Mouse (Mus musculus): ENCODE measurements around the gene Gng8. TPM values are rescaled to one million over a fixed set of nuclear protein-coding genes. Genes with fewer than 3 reads are reported as not detected.
A peak's percentile ranks its signal among the peaks of the same experiment; 100 is the strongest.

The Gng8 gene
- total and polyA plus RNA-seq, 2 experiments from 2014 or later: 0.27 to 1.7 TPM

DNA sequence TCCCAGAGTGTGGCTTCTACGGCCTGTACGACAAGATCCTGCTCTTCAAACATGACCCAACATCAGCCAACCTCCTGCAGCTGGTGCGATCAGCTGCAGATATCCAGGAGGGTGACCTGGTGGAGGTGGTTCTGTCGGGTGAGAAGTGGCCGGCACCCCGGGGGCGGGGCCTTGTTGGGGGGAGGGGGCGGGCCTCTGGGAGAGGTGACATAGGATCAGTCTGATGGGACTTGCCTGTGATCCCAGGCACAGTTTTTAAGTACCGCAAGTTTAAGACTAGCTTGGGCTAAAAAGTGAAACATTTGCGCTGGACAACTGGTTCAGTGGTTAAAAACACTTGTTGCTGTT lies 45.8 kb upstream of the Gng8 start:
- H3K36me3 ChIP-seq (replicated peaks; ENCODE audit: control insufficient read depth, insufficient read depth, low read length): peaks cover 41% of the 10 kb centered on the region
- H3K9ac ChIP-seq (replicated peaks; ENCODE audit: low read depth, low read length): peak overlapping the region; percentile 54; the same call in 1 of the 2 replicates
- TF ChIP-seq CTCF (IDR thresholded peaks at IDR 0.05; ENCODE audit: low read depth) (no peak), EP300 (IDR thresholded peaks at IDR 0.05; ENCODE audit: low read depth) (no peak)
- 47% methylated on average over 10 of the region's 10 CpGs for WGBS
- peak overlapping the region; percentile 90 for H3K27ac ChIP-seq (ENCODE audit: low read depth)
- H3K4me3 ChIP-seq (ENCODE audit: low read depth, low read length): peak overlapping the region; percentile 84
- ATAC-seq (ENCODE audit: insufficient read depth, low read depth) (no peak), DNase-seq (ENCODE audit: low spot score) (no peak)
- H3K4me2 ChIP-seq (ENCODE audit: low read depth, low read length): peak overlapping the region; percentile 96
- H3K9me3 ChIP-seq (replicated peaks; ENCODE audit: control insufficient read depth, low read length): no peaks in the 10 kb centered on the region
- peaks cover 10% of the 10 kb centered on the region; the same call in 1 of the 2 replicates for H3K4me1 ChIP-seq (ENCODE audit: control insufficient read depth, insufficient read depth)
- H3K27me3 ChIP-seq (ENCODE audit: control insufficient read depth, insufficient read depth, low read length): no peaks in the 10 kb centered on the region

DNA sequence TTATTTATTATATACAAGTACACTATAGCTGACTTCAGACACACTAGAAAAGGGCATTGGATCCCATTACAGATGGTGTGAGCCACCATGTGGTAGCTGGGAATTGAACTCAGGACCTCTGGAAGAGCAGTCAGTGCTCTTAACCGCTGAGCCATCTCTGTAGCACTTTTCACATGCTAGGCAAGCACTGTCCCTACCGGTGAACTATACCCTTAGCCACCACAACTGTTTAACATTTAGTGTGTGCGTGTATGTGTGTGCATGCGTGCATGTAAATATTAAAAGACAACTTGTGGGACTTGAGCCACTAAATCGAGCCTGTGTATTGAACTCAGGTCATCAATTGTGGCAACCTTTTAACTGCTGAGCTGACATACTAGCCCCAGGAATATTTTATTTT lies 44.8 kb upstream of the Gng8 start:
- H3K27me3 ChIP-seq (ENCODE audit: control insufficient read depth, insufficient read depth, low read length): no peaks in the 10 kb centered on the region
- H3K4me1 ChIP-seq (ENCODE audit: control insufficient read depth, insufficient read depth): peaks cover 10% of the 10 kb centered on the region; the same call in 1 of the 2 replicates
- no peak for ATAC-seq (ENCODE audit: insufficient read depth, low read depth)
- no peak overlapping the region for H3K9ac ChIP-seq (replicated peaks; ENCODE audit: low read depth, low read length)
- no peak for TF ChIP-seq CTCF (IDR thresholded peaks at IDR 0.05; ENCODE audit: low read depth)
- no peak for TF ChIP-seq EP300 (IDR thresholded peaks at IDR 0.05; ENCODE audit: low read depth)
- H3K4me3 ChIP-seq (ENCODE audit: low read depth, low read length): no peak overlapping the region
- no peak for DNase-seq (ENCODE audit: low spot score)
- H3K36me3 ChIP-seq (replicated peaks; ENCODE audit: control insufficient read depth, insufficient read depth, low read length): peaks cover 38% of the 10 kb centered on the region
- H3K27ac ChIP-seq (ENCODE audit: low read depth): no peak overlapping the region
- H3K9me3 ChIP-seq (replicated peaks; ENCODE audit: control insufficient read depth, low read length): no peaks in the 10 kb centered on the region
- H3K4me2 ChIP-seq (ENCODE audit: low read depth, low read length): no peak overlapping the region
- WGBS: 92% methylated on average over 5 of the region's 5 CpGs

DNA sequence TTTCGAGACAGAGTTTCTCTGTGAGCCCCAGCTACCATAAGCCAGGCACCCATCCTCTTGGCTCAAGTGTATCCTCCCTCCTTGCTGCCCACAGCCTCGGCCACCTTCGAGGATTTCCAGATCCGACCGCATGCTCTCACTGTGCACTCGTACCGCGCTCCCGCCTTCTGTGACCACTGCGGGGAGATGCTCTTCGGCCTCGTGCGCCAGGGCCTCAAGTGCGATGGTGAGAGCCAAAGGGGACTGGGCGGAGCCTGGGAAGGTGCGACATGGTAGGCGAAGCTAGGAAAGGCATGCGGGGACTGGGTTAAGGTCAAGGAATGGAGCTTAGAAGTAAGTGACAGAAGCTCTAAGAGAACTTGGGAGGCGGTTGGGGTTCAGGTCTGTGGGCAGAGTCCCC lies 44.1 kb upstream of the Gng8 start:
- H3K9me3 ChIP-seq (replicated peaks; ENCODE audit: control insufficient read depth, low read length): no peaks in the 10 kb centered on the region
- WGBS: 83% methylated on average over 19 of the region's 19 CpGs
- H3K4me1 ChIP-seq (ENCODE audit: control insufficient read depth, insufficient read depth): peaks cover 10% of the 10 kb centered on the region; the same call in 1 of the 2 replicates
- H3K36me3 ChIP-seq (replicated peaks; ENCODE audit: control insufficient read depth, insufficient read depth, low read length): peaks cover 45% of the 10 kb centered on the region
- TF ChIP-seq EP300 (IDR thresholded peaks at IDR 0.05; ENCODE audit: low read depth) (no peak), CTCF (IDR thresholded peaks at IDR 0.05; ENCODE audit: low read depth) (no peak)
- no peak for DNase-seq (ENCODE audit: low spot score)
- no peak overlapping the region for H3K4me3 ChIP-seq (ENCODE audit: low read depth, low read length)
- H3K4me2 ChIP-seq (ENCODE audit: low read depth, low read length): no peak overlapping the region
- no peaks in the 10 kb centered on the region for H3K27me3 ChIP-seq (ENCODE audit: control insufficient read depth, insufficient read depth, low read length)
- H3K27ac ChIP-seq (ENCODE audit: low read depth): no peak overlapping the region
- no peak overlapping the region for H3K9ac ChIP-seq (replicated peaks; ENCODE audit: low read depth, low read length)
- ATAC-seq (ENCODE audit: insufficient read depth, low read depth): no peak

DNA sequence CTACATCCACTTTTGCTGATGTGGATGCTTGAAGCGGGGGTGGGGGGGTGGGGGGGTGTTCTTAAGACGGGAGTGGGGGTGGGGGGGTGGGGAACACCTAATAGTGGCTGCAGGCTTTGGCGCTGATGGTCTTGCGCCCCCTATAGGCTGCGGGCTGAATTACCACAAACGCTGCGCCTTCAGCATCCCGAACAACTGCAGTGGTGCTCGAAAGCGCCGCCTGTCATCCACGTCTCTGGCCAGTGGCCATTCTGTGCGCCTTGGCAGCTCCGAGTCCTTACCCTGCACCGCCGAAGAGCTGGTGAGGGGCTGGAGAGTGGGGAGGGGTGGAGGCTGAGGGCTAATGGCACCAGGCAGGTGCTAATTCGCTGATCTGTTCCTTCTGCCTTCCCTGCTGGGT lies 43.0 kb upstream of the Gng8 start:
- peak; percentile 46 for TF ChIP-seq CTCF (IDR thresholded peaks at IDR 0.05; ENCODE audit: low read depth)
- TF ChIP-seq EP300 (IDR thresholded peaks at IDR 0.05; ENCODE audit: low read depth): no peak
- WGBS: 38% methylated on average over 17 of the region's 17 CpGs

DNA sequence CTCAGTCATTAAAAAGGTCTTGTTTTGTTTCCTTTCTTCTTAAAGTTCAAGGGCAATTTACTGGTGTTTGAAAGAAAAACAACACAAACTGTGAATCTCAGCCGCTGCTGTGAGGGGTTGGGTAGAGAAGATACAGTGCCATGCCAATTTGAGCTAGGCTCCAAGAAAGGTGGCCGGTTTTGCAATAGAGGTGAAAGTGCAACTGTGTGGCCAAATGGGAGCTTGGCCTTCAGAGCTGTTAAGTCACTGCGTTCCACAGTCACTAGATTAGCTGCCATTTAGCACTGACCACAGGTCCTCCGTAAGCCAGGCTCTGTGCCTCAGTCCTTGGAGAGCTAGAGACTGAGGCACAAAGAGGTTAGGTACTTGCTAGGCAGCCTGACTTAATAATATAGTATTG lies 40.0 kb upstream of the Gng8 start:
- WGBS: 84% methylated on average over 4 of the region's 4 CpGs
- no peak overlapping the region for H3K4me3 ChIP-seq (ENCODE audit: low read depth, low read length)
- H3K4me2 ChIP-seq (ENCODE audit: low read depth, low read length): no peak overlapping the region
- H3K27ac ChIP-seq (ENCODE audit: low read depth): no peak overlapping the region
- H3K27me3 ChIP-seq (ENCODE audit: control insufficient read depth, insufficient read depth, low read length): no peaks in the 10 kb centered on the region
- no peak for TF ChIP-seq EP300 (IDR thresholded peaks at IDR 0.05; ENCODE audit: low read depth)
- no peak for TF ChIP-seq CTCF (IDR thresholded peaks at IDR 0.05; ENCODE audit: low read depth)
- DNase-seq (ENCODE audit: low spot score): no peak
- no peaks in the 10 kb centered on the region for H3K9me3 ChIP-seq (replicated peaks; ENCODE audit: control insufficient read depth, low read length)
- peaks cover 82% of the 10 kb centered on the region for H3K36me3 ChIP-seq (replicated peaks; ENCODE audit: control insufficient read depth, insufficient read depth, low read length)
- no peak overlapping the region for H3K9ac ChIP-seq (replicated peaks; ENCODE audit: low read depth, low read length)
- no peaks in the 10 kb centered on the region for H3K4me1 ChIP-seq (ENCODE audit: control insufficient read depth, insufficient read depth)
- no peak for ATAC-seq (ENCODE audit: insufficient read depth, low read depth)

More for the DNA sequence above, 43.0 kb upstream of the Gng8 start:
- no peak for DNase-seq (ENCODE audit: low spot score)
- Histone ChIP-seq H3K27ac (ENCODE audit: low read depth) (no peak overlapping the region), H3K4me3 (ENCODE audit: low read depth, low read length) (no peak overlapping the region), H3K27me3 (ENCODE audit: control insufficient read depth, insufficient read depth, low read length) (no peaks in the 10 kb centered on the region), H3K9ac (replicated peaks; ENCODE audit: low read depth, low read length) (no peak overlapping the region), H3K36me3 (replicated peaks; ENCODE audit: control insufficient read depth, insufficient read depth, low read length) (peaks cover 54% of the 10 kb centered on the region), H3K4me1 (ENCODE audit: control insufficient read depth, insufficient read depth) (peaks cover 8% of the 10 kb centered on the region; the same call in 1 of the 2 replicates), H3K4me2 (ENCODE audit: low read depth, low read length) (no peak overlapping the region), H3K9me3 (replicated peaks; ENCODE audit: control insufficient read depth, low read length) (no peaks in the 10 kb centered on the region)
- no peak for ATAC-seq (ENCODE audit: insufficient read depth, low read depth)

DNA sequence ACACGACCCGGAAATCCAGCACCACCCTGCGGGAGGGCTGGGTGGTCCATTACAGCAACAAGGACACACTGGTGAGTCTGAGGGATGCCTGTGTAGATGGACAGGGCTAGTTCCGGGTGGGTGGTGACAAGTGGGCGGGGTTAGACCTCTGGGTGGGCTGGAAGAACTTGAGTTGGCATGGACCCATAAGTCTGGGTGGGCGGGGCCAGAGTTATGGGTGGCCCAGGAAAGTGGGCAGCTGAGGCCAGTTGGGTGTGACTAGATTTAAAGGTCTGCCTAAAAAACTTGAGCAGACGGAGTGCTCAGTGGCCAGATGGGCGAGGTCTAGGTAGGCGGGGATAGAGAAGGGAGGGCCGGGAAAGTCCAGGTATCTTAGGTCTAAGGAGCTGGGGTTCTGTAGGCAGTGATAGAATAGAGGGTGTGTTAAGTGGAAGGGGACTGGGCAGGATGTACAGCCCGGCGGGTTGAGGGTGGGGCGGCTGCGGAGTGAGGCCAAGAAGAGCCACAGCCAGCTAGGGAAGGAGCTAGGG lies 38.2 kb upstream of the Gng8 start:
- H3K4me1 ChIP-seq (ENCODE audit: control insufficient read depth, insufficient read depth): no peaks in the 10 kb centered on the region
- no peak overlapping the region for H3K4me3 ChIP-seq (ENCODE audit: low read depth, low read length)
- H3K27ac ChIP-seq (ENCODE audit: low read depth): no peak overlapping the region
- DNase-seq (ENCODE audit: low spot score): no peak
- H3K9ac ChIP-seq (replicated peaks; ENCODE audit: low read depth, low read length): no peak overlapping the region
- H3K27me3 ChIP-seq (ENCODE audit: control insufficient read depth, insufficient read depth, low read length): no peaks in the 10 kb centered on the region
- peaks cover 83% of the 10 kb centered on the region for H3K36me3 ChIP-seq (replicated peaks; ENCODE audit: control insufficient read depth, insufficient read depth, low read length)
- WGBS: 79% methylated on average over 14 of the region's 14 CpGs
- TF ChIP-seq EP300 (IDR thresholded peaks at IDR 0.05; ENCODE audit: low read depth): no peak
- no peak for TF ChIP-seq CTCF (IDR thresholded peaks at IDR 0.05; ENCODE audit: low read depth)
- ATAC-seq (ENCODE audit: insufficient read depth, low read depth): no peak
- no peaks in the 10 kb centered on the region for H3K9me3 ChIP-seq (replicated peaks; ENCODE audit: control insufficient read depth, low read length)
- no peak overlapping the region for H3K4me2 ChIP-seq (ENCODE audit: low read depth, low read length)
